Mouse (Mus musculus): ENCODE measurements around the gene Dnah5.
"Not testable (repeated sequence)": the region's sequence is repeated elsewhere in the genome, so short reads cannot be mapped to it uniquely, and the experiment has no call there.

Gene Dnah5

GRCm38 (mm10) chr15:28461091-28461778 is 257.7 kb downstream of the Dnah5 start:
- not testable (repeated sequence) for DNase-seq (ENCODE audit: extremely low read depth, low read depth)

GRCm38 (mm10) chr15:28466591-28467247 is 263.2 kb downstream of the Dnah5 start:
- no peak for DNase-seq (ENCODE audit: extremely low read depth, low read depth)

- DNase-seq (ENCODE audit: extremely low read depth, low read depth) = no peak
These were observed 270.3 kb downstream of the Dnah5 start for GRCm38 (mm10) chr15:28473749-28474390.

GRCm38 (mm10) chr15:28502820-28503219 is 299.3 kb downstream of the Dnah5 start:
- DNase-seq (ENCODE audit: extremely low read depth, low read depth) = no peak

- no peak for DNase-seq (ENCODE audit: extremely low read depth, low read depth)
These were observed 311.6 kb downstream of the Dnah5 start for GRCm38 (mm10) chr15:28515176-28515575.
